Mouse (Mus musculus) spleen, adult 2 months (tissue): Measurements from ENCODE around the gene Ndufa5.

Experiments used
- CTCF ChIP-seq: fragments of 200-500 bp; IDR thresholded peaks from 2 replicates; pipeline ENCODE4 v1.5.1; 2011; ENCODE audit warnings: mild to moderate bottlenecking, inconsistent platforms; ENCODE audit not compliant: insufficient read depth, insufficient read length, insufficient replicate concordance; ENCODE audit errors: extremely low read depth
- POLR2A ChIP-seq: fragments of 200-500 bp; IDR thresholded peaks from 2 replicates; pipeline ENCODE4 v1.6.1; 2011; ENCODE audit warnings: low read depth, low read length, inconsistent platforms

DNA sequence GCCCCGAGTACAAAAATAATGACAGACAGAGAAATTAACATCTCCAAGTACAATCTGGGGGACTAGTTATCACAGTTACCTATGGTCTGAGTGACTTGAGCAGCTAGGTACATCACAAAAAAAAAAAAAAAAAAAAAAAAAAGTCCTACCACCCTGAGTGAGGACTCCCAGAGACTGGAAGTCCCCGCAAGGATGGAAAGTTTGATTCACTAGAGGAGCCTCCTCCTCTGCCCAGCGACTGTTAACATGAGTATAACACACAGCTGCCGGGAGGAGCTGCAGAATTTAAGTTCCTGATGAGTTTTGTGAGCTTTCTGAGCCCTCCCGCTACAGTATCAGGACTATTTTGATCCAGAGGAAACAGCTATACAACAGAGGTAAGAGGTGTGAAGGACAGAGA is 41.3 kb downstream of the Ndufa5 start:
- TF ChIP-seq POLR2A, result no peak
- TF ChIP-seq CTCF, result no peak
